Mouse (Mus musculus) intestine, postnatal 0 days (tissue): Measurements from ENCODE around the gene Naa20. TPM values are rescaled to one million over a fixed set of nuclear protein-coding genes. Genes with fewer than 3 reads are reported as not detected.
"Not testable (repeated sequence)": the region's sequence is repeated elsewhere in the genome, so short reads cannot be mapped to it uniquely, and the experiment has no call there.

Experiments used
- ATAC-seq: fragments of 200-750 bp; cut with Nextera tagmentation; 2 replicates; pipeline ENCODE4 v1.8.0; 2017; ENCODE audit warnings: mild to moderate bottlenecking, moderate TSS enrichment, moderate library complexity
- H3K27ac ChIP-seq: fragments of 300-500 bp; sonication (generic); 2 replicates; pipeline ENCODE4 v1.5.1; 2014; ENCODE audit warnings: mild to moderate bottlenecking, low read depth, low read length, moderate library complexity
- H3K27me3 ChIP-seq: fragments of 300-500 bp; sonication (generic); replicated peaks from 2 replicates; pipeline ENCODE4 v1.6.1; 2014; ENCODE audit warnings: low read length, mixed read lengths; ENCODE audit not compliant: control insufficient read depth, insufficient read depth
- H3K36me3 ChIP-seq: fragments of 300-500 bp; sonication (generic); 2 replicates; pipeline ENCODE4 v1.6.1; 2014; ENCODE audit warnings: mild to moderate bottlenecking, moderate library complexity; ENCODE audit not compliant: control insufficient read depth, insufficient read depth
- H3K4me1 ChIP-seq: fragments of 300-500 bp; sonication (generic); replicated peaks from 2 replicates; pipeline ENCODE4 v1.6.1; 2014; ENCODE audit warnings: antibody characterized with exemption, low read length, mixed read lengths; ENCODE audit not compliant: control insufficient read depth, insufficient read depth
- H3K4me2 ChIP-seq: fragments of 300-500 bp; sonication (generic); replicated peaks from 2 replicates; pipeline ENCODE4 v1.6.1; 2014; ENCODE audit warnings: low read depth, mild to moderate bottlenecking, moderate library complexity
- H3K4me3 ChIP-seq: fragments of 300-500 bp; sonication (generic); 2 replicates; pipeline ENCODE4 v1.5.1; 2014; ENCODE audit warnings: low read depth, low read length
- H3K9ac ChIP-seq: fragments of 300-500 bp; sonication (generic); 2 replicates; pipeline ENCODE4 v1.6.1; 2014; ENCODE audit warnings: mild to moderate bottlenecking, low read depth, low read length
- H3K9me3 ChIP-seq: fragments of 300-500 bp; sonication (generic); 2 replicates; pipeline ENCODE4 v1.6.1; 2016; ENCODE audit warnings: mixed run types; ENCODE audit not compliant: control insufficient read depth
- CTCF ChIP-seq: sonication (generic); IDR thresholded peaks from 2 replicates; pipeline ENCODE4 v1.5.1; 2016; ENCODE audit warnings: low read depth, mild to moderate bottlenecking, control low read depth, antibody characterized with exemption, moderate library complexity
- WGBS: fragments of 180-500 bp; shearing (Covaris S2); extraction: QIAGEN DNeasy Blood & Tissue Kit; methylation state at CpG from one replicate; pipeline ENCODE4 v1.1.7; 2014; 5-methylcytosine and 5-hydroxymethylcytosine counted together
- polyA plus RNA-seq: library from polyadenylated mRNA; unstranded; fragments of >200 nt; fragmentation: Nextera tagmentation; extraction: Ambion mirVana; gene quantifications from 2 replicates; pipeline ENCODE4 v1.2.1, GENCODE M21; 2015

Naa20 gene
- polyA plus RNA-seq, 1 experiment from 2014 or later: 106 TPM

DNA sequence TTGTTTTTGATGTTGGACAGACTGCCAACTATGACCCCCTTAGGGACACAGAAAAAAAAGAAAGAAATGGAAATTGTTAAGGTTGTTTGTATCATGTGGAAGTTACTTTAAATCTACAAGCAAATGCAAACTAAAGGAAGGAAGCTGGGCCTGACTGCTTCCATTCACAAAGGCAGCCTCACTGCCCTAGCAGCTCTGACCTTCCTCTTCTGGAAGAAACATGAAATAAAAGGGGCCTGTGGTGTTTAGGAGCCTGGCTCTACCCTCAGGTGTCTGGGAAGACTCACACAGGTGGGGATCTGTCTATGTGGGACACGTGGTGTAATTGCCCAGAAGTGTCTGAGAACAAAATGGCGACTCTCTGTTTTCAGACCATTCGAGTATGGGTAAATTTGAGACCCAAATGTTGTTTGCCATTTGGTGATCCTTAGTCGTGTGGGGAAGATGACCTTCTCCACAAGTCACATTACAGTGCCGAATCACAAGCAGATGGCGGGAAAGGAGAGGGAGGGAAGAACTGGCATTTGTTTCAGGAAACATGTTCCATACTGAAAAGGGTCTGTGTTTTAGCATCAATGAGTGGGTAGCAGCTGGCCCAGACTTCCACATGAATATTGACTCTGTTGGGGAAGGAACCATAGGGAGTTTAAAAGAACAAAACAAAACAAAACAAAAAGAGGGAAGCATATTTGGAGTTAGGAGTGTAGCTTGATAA, 13.0 kb upstream of the Naa20 start:
- WGBS: 64% methylated on average over 6 of the region's 6 CpGs
- no peaks in the 10 kb centered on the region for H3K27me3 ChIP-seq
- TF ChIP-seq CTCF: no peak
- ATAC-seq: no peak
- H3K36me3 ChIP-seq: peaks cover 27% of the 10 kb centered on the region
- no peaks in the 10 kb centered on the region for H3K9me3 ChIP-seq
- 0 out of 2 replicates have a peak overlapping the region, but pooled peaks have one; percentile 17 for H3K27ac ChIP-seq
- H3K4me1 ChIP-seq: no peaks in the 10 kb centered on the region; the same call in 1 of the 2 replicates
- H3K4me2 ChIP-seq: no peak overlapping the region
- H3K9ac ChIP-seq: no peak overlapping the region
- no peak overlapping the region for H3K4me3 ChIP-seq

DNA sequence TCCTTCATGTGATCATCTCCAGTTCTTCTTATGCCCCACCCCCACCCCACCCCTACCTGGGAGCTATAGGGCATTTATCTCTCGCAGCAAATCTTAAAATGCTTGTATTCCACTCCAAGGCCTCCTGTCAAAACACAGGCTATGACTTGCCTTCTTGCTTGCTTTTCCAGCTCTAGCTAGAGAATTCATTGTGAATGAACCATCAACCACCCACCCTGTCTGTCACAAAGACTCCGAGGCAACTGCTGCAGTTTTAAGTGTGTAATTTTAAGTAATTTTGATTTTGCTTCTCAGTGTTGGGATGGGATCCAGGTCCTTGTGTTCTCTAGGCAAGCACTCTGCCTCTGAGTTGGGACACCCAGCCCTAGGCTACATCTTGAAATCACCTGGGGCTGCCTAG, 11.3 kb upstream of the Naa20 start:
- H3K4me2 ChIP-seq: no peak overlapping the region
- no peak overlapping the region for H3K27ac ChIP-seq
- no peaks in the 10 kb centered on the region for H3K9me3 ChIP-seq
- H3K9ac ChIP-seq: no peak overlapping the region
- H3K27me3 ChIP-seq: no peaks in the 10 kb centered on the region
- TF ChIP-seq CTCF: no peak
- no peak for ATAC-seq
- H3K36me3 ChIP-seq: peaks cover 11% of the 10 kb centered on the region
- H3K4me1 ChIP-seq: no peaks in the 10 kb centered on the region
- WGBS: 81% methylated on average over 2 of the region's 2 CpGs
- H3K4me3 ChIP-seq: no peak overlapping the region

DNA sequence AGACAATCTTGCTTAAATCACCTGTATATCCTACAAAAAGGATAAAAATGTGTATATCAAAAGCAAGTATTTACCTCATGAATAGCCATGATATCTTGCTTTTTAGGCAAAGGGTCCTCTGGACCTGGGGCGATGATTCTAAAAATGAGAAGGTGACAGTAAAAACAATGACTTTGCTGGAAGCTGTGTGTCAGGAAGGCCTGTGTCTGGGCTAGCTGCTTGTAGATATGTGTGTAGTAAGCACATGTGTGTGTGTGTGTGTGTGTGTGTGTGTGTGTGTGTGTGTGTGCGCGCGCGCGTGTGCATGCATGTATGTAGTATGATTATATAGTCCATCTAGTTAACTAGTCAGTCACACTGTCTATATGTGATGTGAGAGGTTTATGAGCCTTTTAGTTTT, 8.1 kb upstream of the Naa20 start:
- no peak for TF ChIP-seq CTCF
- Histone ChIP-seq H3K4me1 (no peaks in the 10 kb centered on the region), H3K36me3 (no peaks in the 10 kb centered on the region), H3K9ac (no peak overlapping the region), H3K4me3 (no peak overlapping the region), H3K9me3 (no peaks in the 10 kb centered on the region), H3K27me3 (no peaks in the 10 kb centered on the region), H3K4me2 (no peak overlapping the region), H3K27ac (no peak overlapping the region)
- ATAC-seq: no peak
- 100% methylated on average over 6 of the region's 6 CpGs for WGBS

DNA sequence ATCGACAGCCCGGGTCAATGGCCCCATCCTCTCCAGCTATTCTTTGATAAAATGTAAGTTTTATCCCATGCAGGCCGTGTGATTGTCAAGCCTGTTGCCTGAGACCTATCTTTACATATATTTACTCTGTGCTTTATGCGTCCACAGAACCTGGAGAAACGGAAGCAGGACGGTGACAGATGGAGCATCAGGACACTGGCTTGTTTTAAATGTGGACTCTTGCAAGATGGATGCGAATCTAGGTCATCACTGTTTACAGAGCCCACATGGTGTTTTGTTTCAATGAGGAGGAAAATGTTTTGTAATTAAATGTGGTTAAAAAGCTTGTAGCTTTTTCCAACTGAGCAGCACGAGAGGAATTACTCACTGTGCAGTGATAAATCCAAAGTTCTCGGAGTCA, 3.8 kb upstream of the Naa20 start:
- H3K27ac ChIP-seq: no peak overlapping the region
- no peak for TF ChIP-seq CTCF
- no peaks in the 10 kb centered on the region for H3K9me3 ChIP-seq
- H3K4me2 ChIP-seq: no peak overlapping the region
- H3K36me3 ChIP-seq: no peaks in the 10 kb centered on the region
- H3K4me3 ChIP-seq: no peak overlapping the region
- H3K27me3 ChIP-seq: no peaks in the 10 kb centered on the region
- 53% methylated on average over 9 of the region's 9 CpGs for WGBS
- no peak overlapping the region for H3K9ac ChIP-seq
- ATAC-seq: no peak
- H3K4me1 ChIP-seq: no peaks in the 10 kb centered on the region; the same call in 1 of the 2 replicates

DNA sequence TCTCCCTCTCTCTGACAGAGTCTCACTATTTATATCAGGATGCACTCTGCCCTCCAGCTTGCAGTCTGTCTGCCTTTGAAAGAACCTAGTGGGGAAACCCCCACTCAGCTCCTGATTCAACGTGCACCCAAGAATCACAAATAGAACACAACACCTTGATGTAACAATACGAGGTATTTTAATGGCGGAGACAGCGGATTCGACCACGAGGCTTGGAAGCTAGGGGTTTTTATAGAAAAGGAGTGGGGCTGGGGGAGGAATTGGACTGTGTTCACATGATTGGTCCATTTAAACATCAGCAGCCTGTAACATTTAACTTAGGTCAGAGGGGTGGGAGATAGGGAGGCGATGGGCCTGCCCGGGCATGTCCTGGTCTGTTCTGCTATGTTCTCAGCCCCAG, 1.6 kb upstream of the Naa20 start:
- H3K27ac ChIP-seq, H3K9ac ChIP-seq, H3K9me3 ChIP-seq, ATAC-seq, H3K27me3 ChIP-seq, H3K4me2 ChIP-seq, H3K4me3 ChIP-seq, H3K4me1 ChIP-seq, H3K36me3 ChIP-seq: not testable (repeated sequence)
- 70% methylated on average over 6 of the region's 8 CpGs for WGBS

DNA sequence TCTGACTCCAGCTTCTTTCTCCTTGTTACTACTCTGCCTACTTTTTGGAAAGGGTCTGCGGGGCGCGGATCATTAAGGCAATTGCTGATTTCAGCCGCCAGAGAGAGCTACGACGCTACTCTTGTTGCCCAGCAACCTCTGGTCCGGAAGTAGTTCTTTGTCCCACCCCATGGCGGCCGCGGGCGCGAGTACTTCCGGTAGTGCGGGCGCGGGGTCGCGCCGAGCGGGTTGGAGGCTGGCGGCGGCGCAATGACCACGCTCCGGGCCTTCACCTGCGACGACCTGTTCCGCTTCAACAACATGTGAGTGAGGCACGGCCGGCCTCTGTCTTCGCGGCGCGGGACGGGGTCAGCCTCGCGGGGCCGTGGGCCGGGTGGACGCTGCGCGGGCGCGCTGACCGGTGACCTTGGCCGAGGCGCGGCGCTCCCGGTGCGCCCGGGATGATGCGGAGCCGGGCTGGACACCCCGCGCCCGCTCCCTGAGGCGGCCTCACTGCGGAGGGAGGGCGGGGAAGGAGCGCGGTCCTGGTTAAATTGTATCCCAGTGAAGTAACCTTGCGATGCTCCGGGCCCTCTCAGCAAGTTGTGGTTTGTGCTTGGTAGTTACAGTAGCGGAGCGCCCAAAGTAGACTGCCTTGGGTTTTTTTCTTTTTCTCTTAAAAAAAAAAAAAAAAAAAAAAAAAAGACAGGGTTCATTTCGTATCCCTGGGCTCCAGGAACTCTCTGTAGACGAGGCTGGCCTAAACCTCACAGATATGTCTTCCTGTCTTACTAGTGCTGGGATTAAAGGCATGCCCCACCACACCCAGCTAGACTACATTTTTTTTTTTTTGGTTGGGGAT, 1.4 kb downstream of the Naa20 start:
- Histone ChIP-seq H3K36me3 (no peaks in the 10 kb centered on the region), H3K4me1 (peaks cover 7% of the 10 kb centered on the region), H3K4me3 (peak overlapping the region; percentile 87), H3K4me2 (peak overlapping the region; percentile 72), H3K27ac (peak overlapping the region; percentile 90), H3K9ac (peak overlapping the region; percentile 78), H3K27me3 (no peaks in the 10 kb centered on the region), H3K9me3 (no peaks in the 10 kb centered on the region)
- peak; percentile 78 for TF ChIP-seq CTCF
- peak; percentile 92 for ATAC-seq
- under 1% methylated on average over 68 of the region's 68 CpGs for WGBS
